Mouse (Mus musculus): ENCODE data around the gene Rassf3.

DNA sequence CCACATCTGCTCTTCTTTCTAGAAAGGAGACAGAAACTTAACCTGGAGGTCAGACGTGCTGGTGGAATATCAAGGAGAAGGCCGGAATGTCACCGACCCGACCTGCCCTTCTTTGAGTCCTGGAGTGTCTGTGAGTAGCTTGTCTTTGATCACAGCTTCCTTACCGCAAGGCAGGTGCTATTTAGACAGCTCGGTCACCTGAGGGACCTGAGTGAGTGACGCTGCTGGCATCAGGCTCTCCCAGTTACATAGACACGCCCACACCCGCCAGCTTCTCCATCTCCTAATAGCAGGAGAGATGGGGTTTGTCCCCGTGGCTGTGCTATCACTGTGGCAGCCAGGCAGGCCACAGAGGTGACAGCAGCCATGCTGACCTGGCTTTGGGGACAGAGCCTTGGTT is 85.5 kb downstream of the Rassf3 start:
- TF ChIP-seq ZC3H11A (IDR thresholded peaks at IDR 0.05; ENCODE audit: borderline replicate concordance, low read depth, low read length) (no peak), MAFK (IDR thresholded peaks at IDR 0.05; ENCODE audit: insufficient read depth, low read depth, low read length) (no peak), HCFC1 (IDR thresholded peaks at IDR 0.05; ENCODE audit: borderline replicate concordance, insufficient read depth, low read length) (no peak), CHD2 (IDR thresholded peaks at IDR 0.05; ENCODE audit: low read depth, low read length) (no peak), ZNF384 (IDR thresholded peaks at IDR 0.05; ENCODE audit: low read depth, low read length) (no peak)
